Mouse (Mus musculus): ENCODE data around the gene Ddx10. TPM values are rescaled to one million over a fixed set of nuclear protein-coding genes. Genes with fewer than 3 reads are reported as not detected.

Ddx10 gene
- polyA plus RNA-seq, 1 experiment from 2014 or later: 31.5 TPM

DNA sequence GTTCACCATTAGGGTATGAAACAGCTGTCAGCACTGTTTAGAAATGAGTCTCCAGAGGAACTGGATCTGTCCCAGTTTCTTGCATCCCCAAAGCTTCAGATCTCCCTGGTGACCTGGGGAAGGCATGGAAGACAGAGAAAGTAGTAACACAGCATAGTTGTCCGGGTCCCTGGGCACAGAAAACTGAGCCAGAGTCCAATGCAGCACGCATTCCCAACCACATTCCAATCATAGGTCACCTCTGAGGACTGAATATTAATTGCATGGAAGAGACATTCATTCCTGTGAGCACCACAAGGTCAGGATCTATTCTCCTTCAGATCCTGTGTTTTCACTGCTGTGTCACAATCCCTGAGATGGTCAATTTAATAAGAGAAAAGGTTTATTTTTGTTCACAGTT is 182.8 kb downstream of the Ddx10 start:
- WGBS: 75% methylated on average over 2 of the region's 2 CpGs
- Histone ChIP-seq H3K9me3 (no peaks in the 10 kb centered on the region), H3K27ac (no peak overlapping the region), H3K27me3 (ENCODE audit: poor library complexity, severe bottlenecking) (no peaks in the 10 kb centered on the region), H3K4me3 (no peak overlapping the region), H3K4me1 (peaks cover 3% of the 10 kb centered on the region; the same call in 1 of the 2 replicates), H3K36me3 (replicated peaks) (no peaks in the 10 kb centered on the region)
- DNase-seq (ENCODE audit: extremely low spot score, low spot score): no peak

DNA sequence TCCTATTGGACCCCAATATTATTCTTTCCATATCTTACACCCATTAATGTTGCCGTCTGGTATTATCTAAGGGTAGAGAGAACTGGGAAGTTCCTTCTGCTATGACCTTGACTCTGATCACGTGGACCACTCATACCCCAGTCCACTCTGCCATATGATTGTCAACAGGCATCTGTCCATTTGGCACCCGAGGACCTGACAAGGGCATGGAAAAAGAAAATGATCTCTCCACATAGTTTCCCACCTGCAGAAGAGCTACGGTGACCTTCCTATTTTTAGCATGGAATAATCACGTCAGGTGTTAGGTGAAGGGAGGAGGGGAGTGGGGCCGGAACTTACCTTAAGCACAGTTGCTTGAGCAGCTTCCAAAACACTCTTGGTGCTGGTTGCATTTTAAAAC is 183.3 kb downstream of the Ddx10 start:
- Histone ChIP-seq H3K27ac (no peak overlapping the region), H3K9me3 (no peaks in the 10 kb centered on the region), H3K27me3 (ENCODE audit: poor library complexity, severe bottlenecking) (no peaks in the 10 kb centered on the region), H3K36me3 (replicated peaks) (no peaks in the 10 kb centered on the region), H3K4me1 (peaks cover 3% of the 10 kb centered on the region; the same call in 1 of the 2 replicates), H3K4me3 (no peak overlapping the region)
- no peak for DNase-seq (ENCODE audit: extremely low spot score, low spot score)
- 87% methylated on average over 6 of the region's 6 CpGs for WGBS

DNA sequence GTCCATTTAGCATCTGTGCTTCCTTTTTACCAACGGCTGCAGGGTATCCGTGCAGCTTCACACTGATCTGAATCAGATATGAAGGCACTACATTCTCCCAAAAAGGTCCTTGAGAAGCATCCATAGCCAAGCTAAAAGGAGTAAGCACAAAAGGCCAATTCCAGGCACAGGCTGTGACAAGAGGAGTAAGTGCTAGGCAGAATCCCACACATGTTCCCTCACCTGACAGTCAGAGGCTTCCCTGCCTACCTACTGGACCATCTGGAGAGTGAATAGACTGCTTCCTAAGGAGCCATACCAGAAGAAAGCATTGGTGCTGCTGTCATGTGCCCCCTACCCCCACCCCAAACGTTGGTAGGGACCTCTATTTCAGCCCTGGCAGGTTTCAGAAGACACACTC is 192.5 kb downstream of the Ddx10 start:
- Histone ChIP-seq H3K27me3 (ENCODE audit: poor library complexity, severe bottlenecking) (no peaks in the 10 kb centered on the region), H3K4me1 (no peaks in the 10 kb centered on the region), H3K4me3 (no peak overlapping the region), H3K36me3 (replicated peaks) (no peaks in the 10 kb centered on the region), H3K27ac (no peak overlapping the region), H3K9me3 (no peaks in the 10 kb centered on the region)
- no peak for DNase-seq (ENCODE audit: extremely low spot score, low spot score)
- WGBS: 72% methylated on average over 3 of the region's 3 CpGs

Other genes starting within 250 kb of the Ddx10 start
- gene Exph5, start 53.6 kb upstream of the Ddx10 start, polyA plus RNA-seq (2016; fragmentation: Nextera tagmentation; extraction: Ambion mirVana): 0.58 and 0.66 TPM in 2 replicates
- 8.6 and 8.7 TPM in 2 replicates for gene Kdelc2, start 136.0 kb upstream of the Ddx10 start, polyA plus RNA-seq (2016; fragmentation: Nextera tagmentation; extraction: Ambion mirVana)
- gene 4930550C14Rik, start 154.3 kb upstream of the Ddx10 start, polyA plus RNA-seq (2016; fragmentation: Nextera tagmentation; extraction: Ambion mirVana): 0.30 and 0.39 TPM in 2 replicates

Measured in forebrain, embryonic 10.5 days (tissue).